In genomic region chr11:72136231-72136982, GRCm38 (mm10) we compare ENCODE assay signal across 8 mouse cellular contexts. TPM values are rescaled to one million over a fixed set of nuclear protein-coding genes. Genes with fewer than 3 reads are reported as not detected.
DNase-seq lines count a peak whose midpoint lies in the region; ATAC-seq lines count a peak whose summit lies in the region.

No protein-coding gene starts in this region.

- WGBS in kidney, embryonic 15.5 days, result 37% methylated on average over 11 of the region's 11 CpGs
- 18% methylated on average over 11 of the region's 11 CpGs for WGBS in forebrain, embryonic 14.5 days
- 22% methylated on average over 11 of the region's 11 CpGs for WGBS in liver, embryonic 12.5 days (ENCODE audit: insufficient replicate concordance)
- WGBS in neural tube, embryonic 15.5 days, result 25% methylated on average over 11 of the region's 11 CpGs

- H3K9me3 ChIP-seq in kidney, embryonic 15.5 days (replicated peaks), result no peaks in the 10 kb centered on the region
- no peaks in the 10 kb centered on the region for H3K9me3 ChIP-seq in forebrain, embryonic 14.5 days (replicated peaks; ENCODE audit: control insufficient read depth, low read length)
- no peaks in the 10 kb centered on the region for H3K9me3 ChIP-seq in liver, embryonic 12.5 days (replicated peaks)
- H3K9me3 ChIP-seq in neural tube, embryonic 15.5 days (replicated peaks), result no peaks in the 10 kb centered on the region

- H3K27ac ChIP-seq in kidney, embryonic 15.5 days, result no peak overlapping the region
- no peak overlapping the region for H3K27ac ChIP-seq in forebrain, embryonic 14.5 days (ENCODE audit: low read depth, low read length)
- H3K27ac ChIP-seq in liver, embryonic 12.5 days, result no peak overlapping the region
- H3K27ac ChIP-seq in neural tube, embryonic 15.5 days (replicated peaks), result peak overlapping the region; percentile 56

- no peak overlapping the region for H3K9ac ChIP-seq in kidney, embryonic 15.5 days
- peak overlapping the region; percentile 79; the same call in 1 of the 2 replicates for H3K9ac ChIP-seq in forebrain, embryonic 14.5 days (ENCODE audit: low read length)
- H3K9ac ChIP-seq in liver, embryonic 12.5 days, result no peak overlapping the region
- H3K9ac ChIP-seq in neural tube, embryonic 15.5 days (replicated peaks), result peak overlapping the region; percentile 75

- H3K4me3 ChIP-seq in kidney, embryonic 15.5 days (replicated peaks), result peak overlapping the region; percentile 62
- H3K4me3 ChIP-seq in forebrain, embryonic 14.5 days (ENCODE audit: low read depth, low read length), result peak overlapping the region; percentile 56
- no peak overlapping the region for H3K4me3 ChIP-seq in liver, embryonic 12.5 days
- H3K4me3 ChIP-seq in neural tube, embryonic 15.5 days (replicated peaks), result peak overlapping the region; percentile 69

- ATAC-seq in kidney, embryonic 15.5 days (replicated peaks; ENCODE audit: low FRiP score), result no peak
- ATAC-seq in forebrain, embryonic 14.5 days, result no peak
- ATAC-seq in liver, embryonic 12.5 days, result no peak
- no peak for ATAC-seq in neural tube, embryonic 15.5 days (ENCODE audit: low FRiP score)

- H3K36me3 ChIP-seq in kidney, embryonic 15.5 days, result no peaks in the 10 kb centered on the region
- no peaks in the 10 kb centered on the region for H3K36me3 ChIP-seq in forebrain, embryonic 14.5 days (ENCODE audit: control insufficient read depth, insufficient read depth, low read length)
- H3K36me3 ChIP-seq in liver, embryonic 12.5 days, result no peaks in the 10 kb centered on the region
- no peaks in the 10 kb centered on the region for H3K36me3 ChIP-seq in neural tube, embryonic 15.5 days

- H3K27me3 ChIP-seq in kidney, embryonic 15.5 days, result peaks cover 52% of the 10 kb centered on the region
- H3K27me3 ChIP-seq in forebrain, embryonic 14.5 days (replicated peaks; ENCODE audit: control insufficient read depth, insufficient read depth, low read length), result peaks cover 25% of the 10 kb centered on the region
- H3K27me3 ChIP-seq in liver, embryonic 12.5 days (replicated peaks), result peaks cover 77% of the 10 kb centered on the region
- peaks cover 42% of the 10 kb centered on the region for H3K27me3 ChIP-seq in neural tube, embryonic 15.5 days (replicated peaks)

- H3K4me1 ChIP-seq in kidney, embryonic 15.5 days, result peaks cover 29% of the 10 kb centered on the region
- H3K4me1 ChIP-seq in forebrain, embryonic 14.5 days (ENCODE audit: control insufficient read depth, insufficient read depth, low read length), result peaks cover 14% of the 10 kb centered on the region; the same call in 1 of the 2 replicates
- 0 out of 2 replicates have a peak, but pooled peaks cover 3% of the 10 kb centered on the region for H3K4me1 ChIP-seq in liver, embryonic 12.5 days
- H3K4me1 ChIP-seq in neural tube, embryonic 15.5 days, result peaks cover 42% of the 10 kb centered on the region

- DNase-seq in kidney, adult 9 months, result no peak
- no peak for DNase-seq in forebrain, embryonic 14.5 days (ENCODE audit: low spot score)
- DNase-seq in ovary, postnatal 36 days (ENCODE audit: low spot score), result no peak
- DNase-seq in left cerebral cortex, postnatal 4 days, result no peak
- no peak for DNase-seq in adrenal gland, postnatal 36 days

- intact Hi-C loops in left cerebral cortex, postnatal 4 days (cut with DNase I), result no loop called here

- H3K4me2 ChIP-seq in kidney, embryonic 15.5 days, result peak overlapping the region; percentile 99
- peak overlapping the region; percentile 98 for H3K4me2 ChIP-seq in forebrain, embryonic 14.5 days (ENCODE audit: low read length)
- peak overlapping the region; percentile 66; the same call in 1 of the 2 replicates for H3K4me2 ChIP-seq in liver, embryonic 12.5 days
- peak overlapping the region; percentile 93 for H3K4me2 ChIP-seq in neural tube, embryonic 15.5 days

RNA-seq across cellular contexts. Expression of gene Pitpnm3, which starts 0.8 kb away (rescaled TPM):
- 0.05 and 0.13 TPM in 2 replicates for polyA plus RNA-seq in kidney, embryonic 15.5 days (2015; fragmentation: Nextera tagmentation; extraction: Ambion mirVana)
- polyA plus RNA-seq in forebrain, embryonic 14.5 days (2014; fragmentation: Nextera tagmentation; extraction: Ambion mirVana), result 0.94 and 1.4 TPM in 2 replicates
- polyA plus RNA-seq in liver, embryonic 12.5 days (2016; fragmentation: Nextera tagmentation; extraction: Ambion mirVana), result 0.18 and 0.19 TPM in 2 replicates
- 4.5 and 5.3 TPM in 2 replicates for polyA plus RNA-seq in neural tube, embryonic 15.5 days (2015; fragmentation: Nextera tagmentation; extraction: Ambion mirVana)
- 10 to 100 TPM; 20.9 to 25.5 TPM for total RNA-seq in left cerebral cortex, postnatal 4 days (2021)
- total RNA-seq in adrenal gland, postnatal 36 days (2021), result 1 to 10 TPM; 1.8 to 3.0 TPM

Comparison
In these comparisons a context has a peak if more than half of its experiments do, and no peak if none do; other contexts are left out.
1. H3K9ac ChIP-seq: peak in forebrain, embryonic 14.5 days (single experiment) and neural tube, embryonic 15.5 days (single experiment); none in kidney, embryonic 15.5 days (single experiment) and liver, embryonic 12.5 days (single experiment).
2. Peak in every context shown above with its lines, with median percentiles within 50 percentile points of each other: H3K4me2 ChIP-seq.